Mouse (Mus musculus): ENCODE measurements around the gene Trpc4. TPM values are rescaled to one million over a fixed set of nuclear protein-coding genes. Genes with fewer than 3 reads are reported as not detected.

Trpc4 gene
- polyA plus RNA-seq, 1 experiment = not detected

- Histone ChIP-seq H3ac (ENCODE audit: control insufficient read depth, insufficient read length, low read depth) (no peak overlapping the region), H3K79me3 (ENCODE audit: low read depth) (no peaks in the 10 kb centered on the region), H3K79me2 (ENCODE audit: control insufficient read depth, insufficient read depth) (no peaks in the 10 kb centered on the region), H3K36me3 (ENCODE audit: control insufficient read depth, insufficient read depth) (no peaks in the 10 kb centered on the region), H3K27me3 (ENCODE audit: control insufficient read depth, insufficient read depth, insufficient read length) (no peaks in the 10 kb centered on the region), H3K4me3 (ENCODE audit: insufficient read depth, poor library complexity, severe bottlenecking) (no peak overlapping the region)
- TF ChIP-seq MYOG (IDR thresholded peaks at IDR 0.05; ENCODE audit: control insufficient read depth, extremely low read depth, insufficient read length) = no peak
- TF ChIP-seq FOSL1 (IDR thresholded peaks at IDR 0.05; ENCODE audit: insufficient read depth, low read length, poor library complexity, severe bottlenecking) = no peak
- no peak for TF ChIP-seq USF1 (IDR thresholded peaks at IDR 0.05; ENCODE audit: low read depth)
- TF ChIP-seq CEBPB (IDR thresholded peaks at IDR 0.05; ENCODE audit: low read depth) = no peak
- TF ChIP-seq CTCF (IDR thresholded peaks at IDR 0.05; ENCODE audit: control insufficient read depth, insufficient read depth, insufficient read length) = no peak
- no peak for TF ChIP-seq MAX (IDR thresholded peaks at IDR 0.05)
Measured at GRCm38 (mm10) chr3:54239426-54239825, 83.6 kb downstream of the Trpc4 start.

GRCm38 (mm10) chr3:54243136-54243535 lies 87.3 kb downstream of the Trpc4 start:
- no peak overlapping the region for H3K4me3 ChIP-seq (ENCODE audit: insufficient read depth, poor library complexity, severe bottlenecking)
- TF ChIP-seq MYOD1 (IDR thresholded peaks at IDR 0.05; ENCODE audit: control insufficient read depth, insufficient read length, low read depth) = no peak
- TF ChIP-seq CTCF (IDR thresholded peaks at IDR 0.05; ENCODE audit: control insufficient read depth, insufficient read depth, insufficient read length) = no peak
- no peak for TF ChIP-seq MYOG (IDR thresholded peaks at IDR 0.05; ENCODE audit: control insufficient read depth, extremely low read depth, insufficient read length)
- no peak for TF ChIP-seq CEBPB (IDR thresholded peaks at IDR 0.05; ENCODE audit: low read depth)
- no peak for TF ChIP-seq FOSL1 (IDR thresholded peaks at IDR 0.05; ENCODE audit: insufficient read depth, low read length, poor library complexity, severe bottlenecking)
- TF ChIP-seq USF1 (IDR thresholded peaks at IDR 0.05; ENCODE audit: low read depth) = no peak
- TF ChIP-seq MAX (IDR thresholded peaks at IDR 0.05) = no peak

GRCm38 (mm10) chr3:54244729-54245465 lies 89.1 kb downstream of the Trpc4 start:
- Histone ChIP-seq H3K79me3 (ENCODE audit: low read depth) (no peaks in the 10 kb centered on the region), H3K4me3 (ENCODE audit: insufficient read depth, poor library complexity, severe bottlenecking) (no peak overlapping the region), H3K27me3 (ENCODE audit: control insufficient read depth, insufficient read depth, insufficient read length) (no peaks in the 10 kb centered on the region), H3K36me3 (ENCODE audit: control insufficient read depth, insufficient read depth) (no peaks in the 10 kb centered on the region), H3K79me2 (ENCODE audit: control insufficient read depth, insufficient read depth) (no peaks in the 10 kb centered on the region), H3ac (ENCODE audit: control insufficient read depth, insufficient read length, low read depth) (no peak overlapping the region)
- TF ChIP-seq MYOG (IDR thresholded peaks at IDR 0.05; ENCODE audit: control insufficient read depth, extremely low read depth, insufficient read length) (no peak), MAX (IDR thresholded peaks at IDR 0.05) (no peak), MYOD1 (IDR thresholded peaks at IDR 0.05; ENCODE audit: control insufficient read depth, insufficient read length, low read depth) (no peak), FOSL1 (IDR thresholded peaks at IDR 0.05; ENCODE audit: insufficient read depth, low read length, poor library complexity, severe bottlenecking) (no peak), USF1 (IDR thresholded peaks at IDR 0.05; ENCODE audit: low read depth) (peak; percentile 37)

More at GRCm38 (mm10) chr3:54243136-54243535, 87.3 kb downstream of the Trpc4 start:
- H3ac ChIP-seq (ENCODE audit: control insufficient read depth, insufficient read length, low read depth) = no peak overlapping the region
- no peaks in the 10 kb centered on the region for H3K27me3 ChIP-seq (ENCODE audit: control insufficient read depth, insufficient read depth, insufficient read length)
- H3K36me3 ChIP-seq (ENCODE audit: control insufficient read depth, insufficient read depth) = no peaks in the 10 kb centered on the region
- no peaks in the 10 kb centered on the region for H3K79me3 ChIP-seq (ENCODE audit: low read depth)
- H3K79me2 ChIP-seq (ENCODE audit: control insufficient read depth, insufficient read depth) = no peaks in the 10 kb centered on the region

GRCm38 (mm10) chr3:54246416-54246815 lies 90.6 kb downstream of the Trpc4 start:
- H3ac ChIP-seq (ENCODE audit: control insufficient read depth, insufficient read length, low read depth) = no peak overlapping the region
- H3K4me3 ChIP-seq (ENCODE audit: insufficient read depth, poor library complexity, severe bottlenecking) = no peak overlapping the region
- H3K36me3 ChIP-seq (ENCODE audit: control insufficient read depth, insufficient read depth) = no peaks in the 10 kb centered on the region
- TF ChIP-seq CEBPB (IDR thresholded peaks at IDR 0.05; ENCODE audit: low read depth) (peak; percentile 26), USF1 (IDR thresholded peaks at IDR 0.05; ENCODE audit: low read depth) (no peak), MAX (IDR thresholded peaks at IDR 0.05) (no peak), MYOD1 (IDR thresholded peaks at IDR 0.05; ENCODE audit: control insufficient read depth, insufficient read length, low read depth) (no peak), MYOG (IDR thresholded peaks at IDR 0.05; ENCODE audit: control insufficient read depth, extremely low read depth, insufficient read length) (no peak), CTCF (IDR thresholded peaks at IDR 0.05; ENCODE audit: control insufficient read depth, insufficient read depth, insufficient read length) (no peak), FOSL1 (IDR thresholded peaks at IDR 0.05; ENCODE audit: insufficient read depth, low read length, poor library complexity, severe bottlenecking) (no peak)
- no peaks in the 10 kb centered on the region for H3K27me3 ChIP-seq (ENCODE audit: control insufficient read depth, insufficient read depth, insufficient read length)
- H3K79me2 ChIP-seq (ENCODE audit: control insufficient read depth, insufficient read depth) = no peaks in the 10 kb centered on the region
- no peaks in the 10 kb centered on the region for H3K79me3 ChIP-seq (ENCODE audit: low read depth)

- no peaks in the 10 kb centered on the region for H3K27me3 ChIP-seq (ENCODE audit: control insufficient read depth, insufficient read depth, insufficient read length)
- no peak overlapping the region for H3K4me3 ChIP-seq (ENCODE audit: insufficient read depth, poor library complexity, severe bottlenecking)
- no peaks in the 10 kb centered on the region for H3K36me3 ChIP-seq (ENCODE audit: control insufficient read depth, insufficient read depth)
- H3ac ChIP-seq (ENCODE audit: control insufficient read depth, insufficient read length, low read depth) = no peak overlapping the region
- TF ChIP-seq USF1 (IDR thresholded peaks at IDR 0.05; ENCODE audit: low read depth) (no peak), CEBPB (IDR thresholded peaks at IDR 0.05; ENCODE audit: low read depth) (no peak), MAX (IDR thresholded peaks at IDR 0.05) (no peak), CTCF (IDR thresholded peaks at IDR 0.05; ENCODE audit: control insufficient read depth, insufficient read depth, insufficient read length) (no peak)
- H3K79me2 ChIP-seq (ENCODE audit: control insufficient read depth, insufficient read depth) = no peaks in the 10 kb centered on the region
- H3K79me3 ChIP-seq (ENCODE audit: low read depth) = no peaks in the 10 kb centered on the region
Measured at GRCm38 (mm10) chr3:54249311-54249710, 93.5 kb downstream of the Trpc4 start.

GRCm38 (mm10) chr3:54266943-54267342 lies 111.1 kb downstream of the Trpc4 start:
- Histone ChIP-seq H3K79me3 (ENCODE audit: low read depth) (no peaks in the 10 kb centered on the region), H3K4me3 (ENCODE audit: insufficient read depth, poor library complexity, severe bottlenecking) (no peak overlapping the region), H3ac (ENCODE audit: control insufficient read depth, insufficient read length, low read depth) (no peak overlapping the region), H3K79me2 (ENCODE audit: control insufficient read depth, insufficient read depth) (no peaks in the 10 kb centered on the region), H3K27me3 (ENCODE audit: control insufficient read depth, insufficient read depth, insufficient read length) (no peaks in the 10 kb centered on the region), H3K36me3 (ENCODE audit: control insufficient read depth, insufficient read depth) (no peaks in the 10 kb centered on the region)
- no peak for TF ChIP-seq MYOG (IDR thresholded peaks at IDR 0.05; ENCODE audit: control insufficient read depth, extremely low read depth, insufficient read length)
- no peak for TF ChIP-seq USF1 (IDR thresholded peaks at IDR 0.05; ENCODE audit: low read depth)
- no peak for TF ChIP-seq MAX (IDR thresholded peaks at IDR 0.05)
- no peak for TF ChIP-seq MYOD1 (IDR thresholded peaks at IDR 0.05; ENCODE audit: control insufficient read depth, insufficient read length, low read depth)
- TF ChIP-seq FOSL1 (IDR thresholded peaks at IDR 0.05; ENCODE audit: insufficient read depth, low read length, poor library complexity, severe bottlenecking) = no peak
- TF ChIP-seq CEBPB (IDR thresholded peaks at IDR 0.05; ENCODE audit: low read depth) = no peak
- no peak for TF ChIP-seq CTCF (IDR thresholded peaks at IDR 0.05; ENCODE audit: control insufficient read depth, insufficient read depth, insufficient read length)

Data from C2C12 (cell line).